Mouse (Mus musculus) forebrain, embryonic 14.5 days (tissue): ENCODE data around the gene Hdac4. TPM values are rescaled to one million over a fixed set of nuclear protein-coding genes. Genes with fewer than 3 reads are reported as not detected.

Source experiments
- ATAC-seq: fragments of 200-750 bp; cut with Nextera tagmentation; 2 replicates; pipeline ENCODE4 v1.8.0; 2017; ENCODE audit warnings: mild to moderate bottlenecking, moderate library complexity
- DNase-seq: peaks from one replicate; pipeline ENCODE4 v3.0.0-alpha.2; 2015; ENCODE audit warnings: low spot score
- H3K27ac ChIP-seq: fragments of 300-500 bp; sonication (generic); 2 replicates; pipeline ENCODE4 v1.5.1; 2014; ENCODE audit warnings: low read depth, mild to moderate bottlenecking, control low read depth, low read length, moderate library complexity
- H3K27me3 ChIP-seq: fragments of 300-500 bp; sonication (generic); replicated peaks from 2 replicates; pipeline ENCODE4 v1.6.1; 2014; ENCODE audit warnings: low read length, control low read depth, mixed read lengths; ENCODE audit not compliant: control insufficient read depth, insufficient read depth
- H3K36me3 ChIP-seq: fragments of 300-500 bp; sonication (generic); 2 replicates; pipeline ENCODE4 v1.6.1; 2014; ENCODE audit warnings: low read length, control low read depth; ENCODE audit not compliant: control insufficient read depth, insufficient read depth
- H3K4me1 ChIP-seq: fragments of 300-500 bp; sonication (generic); 2 replicates; pipeline ENCODE4 v1.6.1; 2014; ENCODE audit warnings: antibody characterized with exemption, low read length, control low read depth; ENCODE audit not compliant: control insufficient read depth, insufficient read depth
- H3K4me2 ChIP-seq: fragments of 300-500 bp; sonication (generic); 2 replicates; pipeline ENCODE4 v1.6.1; 2014; ENCODE audit warnings: mild to moderate bottlenecking, control low read depth, low read length
- H3K4me3 ChIP-seq: fragments of 300-500 bp; sonication (generic); 2 replicates; pipeline ENCODE4 v1.5.1; 2014; ENCODE audit warnings: low read depth, low read length, control low read depth
- H3K9ac ChIP-seq: fragments of 300-500 bp; sonication (generic); 2 replicates; pipeline ENCODE4 v1.6.1; 2014; ENCODE audit warnings: mild to moderate bottlenecking, low read length, control low read depth, moderate library complexity
- H3K9me3 ChIP-seq: fragments of 300-500 bp; sonication (generic); replicated peaks from 2 replicates; pipeline ENCODE4 v1.6.1; 2016; ENCODE audit warnings: low read length, control low read depth, mixed read lengths; ENCODE audit not compliant: control insufficient read depth
- WGBS: fragments of 180-500 bp; shearing (Covaris S2); extraction: QIAGEN DNeasy Blood & Tissue Kit; methylation state at CpG from one replicate; pipeline ENCODE4 v1.1.7; 2014; 5-methylcytosine and 5-hydroxymethylcytosine counted together
- polyA plus RNA-seq: library from polyadenylated mRNA; unstranded; fragments of >200 nt; fragmentation: Nextera tagmentation; extraction: Ambion mirVana; gene quantifications from 2 replicates; pipeline ENCODE4 v1.2.1, GENCODE M21; 2014

The Hdac4 gene
- polyA plus RNA-seq, 1 experiment from 2014 or later: 16.5 TPM

- WGBS: 81% methylated on average over 6 of the region's 6 CpGs
- no peaks in the 10 kb centered on the region for H3K27me3 ChIP-seq
- DNase-seq (no peak), ATAC-seq (no peak)
- no peaks in the 10 kb centered on the region for H3K9me3 ChIP-seq
- H3K4me3 ChIP-seq: no peak overlapping the region
- 0 out of 2 replicates have a peak, but pooled peaks cover 4% of the 10 kb centered on the region for H3K36me3 ChIP-seq
- H3K4me1 ChIP-seq: peaks cover 7% of the 10 kb centered on the region; the same call in 1 of the 2 replicates
- H3K9ac ChIP-seq: no peak overlapping the region
- H3K27ac ChIP-seq: no peak overlapping the region
- H3K4me2 ChIP-seq: no peak overlapping the region
Observed at GRCm38 (mm10) chr1:92144868-92145534, 50.5 kb downstream of the Hdac4 start.

DNA sequence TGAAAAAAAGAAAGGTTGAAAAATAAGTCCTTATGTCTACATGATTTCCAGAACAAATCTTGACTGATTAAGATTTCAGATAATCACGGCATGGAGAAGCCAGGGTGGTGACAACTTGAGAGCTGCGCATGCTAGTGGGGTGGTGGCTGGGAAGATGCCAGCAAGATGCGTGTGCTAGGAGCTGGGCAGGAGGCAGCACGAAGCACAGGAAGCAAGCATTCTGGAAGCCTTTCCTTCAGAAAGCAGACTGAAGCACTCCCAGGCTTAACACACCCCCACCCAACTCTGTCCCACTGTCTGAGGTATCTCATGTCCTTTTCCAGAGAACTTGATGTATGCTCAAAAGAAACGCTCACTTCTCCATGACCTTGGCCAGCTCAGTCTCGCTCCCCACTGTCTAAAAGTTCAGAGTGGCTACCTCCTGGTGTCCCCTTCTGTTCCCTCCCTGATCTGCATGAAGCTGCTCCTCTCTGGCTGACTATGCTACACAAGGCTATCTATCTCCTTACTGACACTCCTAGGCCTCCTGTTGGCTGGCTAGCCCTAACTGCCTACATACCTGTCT is 52.1 kb downstream of the Hdac4 start:
- 68% methylated on average over 6 of the region's 6 CpGs for WGBS
- H3K36me3 ChIP-seq: 0 out of 2 replicates have a peak, but pooled peaks cover 4% of the 10 kb centered on the region
- H3K9me3 ChIP-seq: no peaks in the 10 kb centered on the region
- H3K27me3 ChIP-seq: no peaks in the 10 kb centered on the region
- H3K4me1 ChIP-seq: peaks cover 7% of the 10 kb centered on the region; the same call in 1 of the 2 replicates
- no peak overlapping the region for H3K4me2 ChIP-seq
- H3K4me3 ChIP-seq: no peak overlapping the region
- no peak overlapping the region for H3K27ac ChIP-seq
- H3K9ac ChIP-seq: no peak overlapping the region
- DNase-seq (peak; percentile 54), ATAC-seq (peak; percentile 76)

- WGBS: 47% methylated on average over 4 of the region's 4 CpGs
Observed at GRCm38 (mm10) chr1:92142793-92143192, 52.7 kb downstream of the Hdac4 start.

DNA sequence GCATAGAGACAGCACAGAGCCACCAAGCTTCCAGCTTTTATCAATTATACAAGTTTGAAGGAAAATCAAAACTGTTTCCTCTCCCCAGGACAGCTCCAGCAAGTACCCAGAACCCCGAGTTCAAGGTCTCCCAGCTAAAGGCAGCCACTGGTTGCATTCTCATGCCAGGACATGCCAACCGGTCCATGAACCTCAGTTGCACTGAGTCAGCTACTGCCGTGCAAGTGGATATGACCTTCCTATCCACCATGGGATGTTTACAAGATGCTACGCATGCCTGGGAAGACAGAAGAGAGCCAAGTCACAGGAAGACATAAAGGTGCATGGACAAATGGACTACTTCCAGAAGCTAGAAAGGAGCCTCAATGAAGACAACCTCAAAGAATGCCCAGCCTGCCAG is 56.5 kb downstream of the Hdac4 start:
- Histone ChIP-seq H3K27ac (no peak overlapping the region), H3K36me3 (no peaks in the 10 kb centered on the region), H3K4me3 (no peak overlapping the region), H3K9me3 (no peaks in the 10 kb centered on the region), H3K4me2 (no peak overlapping the region), H3K9ac (no peak overlapping the region), H3K4me1 (peaks cover 12% of the 10 kb centered on the region; the same call in 1 of the 2 replicates), H3K27me3 (no peaks in the 10 kb centered on the region)
- no peak for ATAC-seq
- WGBS: 97% methylated on average over 4 of the region's 4 CpGs
- no peak for DNase-seq

More at GRCm38 (mm10) chr1:92142793-92143192, 52.7 kb downstream of the Hdac4 start:
- DNase-seq: peak; percentile 24
- H3K27ac ChIP-seq: no peak overlapping the region
- H3K9ac ChIP-seq: no peak overlapping the region
- H3K27me3 ChIP-seq: no peaks in the 10 kb centered on the region
- H3K36me3 ChIP-seq: 0 out of 2 replicates have a peak, but pooled peaks cover 4% of the 10 kb centered on the region
- H3K4me2 ChIP-seq: no peak overlapping the region
- H3K4me3 ChIP-seq: no peak overlapping the region
- no peaks in the 10 kb centered on the region for H3K9me3 ChIP-seq
- peaks cover 7% of the 10 kb centered on the region; the same call in 1 of the 2 replicates for H3K4me1 ChIP-seq
- peak; percentile 29; the same call in 1 of the 2 replicates for ATAC-seq

DNA sequence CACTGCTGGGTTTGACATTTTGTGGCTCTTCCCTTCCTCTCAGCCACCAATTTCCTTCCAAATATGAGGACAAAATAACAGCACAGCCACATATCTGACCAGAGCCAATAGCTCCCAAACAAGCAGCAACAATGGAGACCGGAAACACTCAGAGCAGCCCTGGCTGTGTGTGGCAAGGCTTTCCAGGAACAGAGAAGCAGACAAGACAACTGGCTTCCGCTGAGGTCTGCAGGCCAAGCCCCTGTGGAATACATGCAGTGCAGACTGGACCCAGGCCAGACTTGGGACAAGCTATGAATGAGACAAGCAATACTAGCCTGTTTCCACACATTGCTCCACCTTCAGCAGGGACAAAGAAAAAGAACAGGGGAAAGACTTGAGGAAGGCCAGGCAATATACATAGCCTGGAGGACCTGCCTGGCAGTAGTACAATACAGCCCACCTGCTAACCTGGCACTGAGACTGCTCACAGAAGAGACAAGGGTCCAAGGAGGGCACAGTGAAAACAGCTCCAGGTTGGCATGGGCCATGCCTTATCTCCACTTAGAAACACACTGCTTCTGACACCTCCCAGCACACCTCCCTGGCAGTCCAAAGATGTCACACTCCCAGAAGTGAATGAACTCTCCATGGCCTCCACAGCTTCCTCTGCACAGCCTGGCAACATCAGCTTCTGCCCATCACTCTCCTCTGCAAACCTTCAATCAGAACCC is 58.2 kb downstream of the Hdac4 start:
- ATAC-seq: no peak
- Histone ChIP-seq H3K27me3 (no peaks in the 10 kb centered on the region), H3K9ac (no peak overlapping the region), H3K4me1 (peaks cover 7% of the 10 kb centered on the region), H3K4me2 (no peak overlapping the region), H3K36me3 (no peaks in the 10 kb centered on the region), H3K4me3 (no peak overlapping the region), H3K27ac (no peak overlapping the region), H3K9me3 (no peaks in the 10 kb centered on the region)
- WGBS: 93% methylated on average over 2 of the region's 2 CpGs
- peak; percentile 16 for DNase-seq

DNA sequence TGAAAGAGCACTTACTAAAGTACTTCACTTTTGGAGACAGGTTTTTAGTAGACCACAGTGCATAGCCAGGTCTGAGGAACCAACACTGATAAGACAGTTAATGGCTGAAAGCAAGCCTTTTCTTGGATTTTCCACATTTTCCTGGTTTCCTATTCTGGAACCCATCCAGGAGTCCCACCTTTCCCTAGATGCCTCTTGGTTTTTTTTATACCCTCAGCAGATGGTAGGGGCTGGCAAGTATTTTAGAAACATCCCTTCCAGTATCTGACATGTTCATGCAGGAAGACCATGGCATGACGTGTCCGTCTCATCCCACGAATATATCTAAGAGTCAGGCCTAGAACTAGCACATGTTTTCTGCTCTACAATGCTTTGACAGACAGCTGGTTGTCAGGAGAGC is 59.1 kb downstream of the Hdac4 start:
- WGBS: 85% methylated on average over 3 of the region's 3 CpGs
- H3K36me3 ChIP-seq: no peaks in the 10 kb centered on the region
- ATAC-seq (no peak), DNase-seq (no peak)
- no peak overlapping the region for H3K4me3 ChIP-seq
- no peak overlapping the region for H3K4me2 ChIP-seq
- H3K27me3 ChIP-seq: no peaks in the 10 kb centered on the region
- H3K9ac ChIP-seq: no peak overlapping the region
- H3K9me3 ChIP-seq: no peaks in the 10 kb centered on the region
- H3K4me1 ChIP-seq: peaks cover 12% of the 10 kb centered on the region
- H3K27ac ChIP-seq: no peak overlapping the region

- ATAC-seq: no peak
- peaks cover 12% of the 10 kb centered on the region for H3K4me1 ChIP-seq
- H3K9me3 ChIP-seq: no peaks in the 10 kb centered on the region
- H3K4me2 ChIP-seq: no peak overlapping the region
- no peak overlapping the region for H3K27ac ChIP-seq
- no peaks in the 10 kb centered on the region for H3K27me3 ChIP-seq
- no peaks in the 10 kb centered on the region for H3K36me3 ChIP-seq
- 65% methylated on average over 2 of the region's 2 CpGs for WGBS
- no peak overlapping the region for H3K4me3 ChIP-seq
- no peak for DNase-seq
- H3K9ac ChIP-seq: no peak overlapping the region
Observed at GRCm38 (mm10) chr1:92132181-92132580, 63.3 kb downstream of the Hdac4 start.

DNA sequence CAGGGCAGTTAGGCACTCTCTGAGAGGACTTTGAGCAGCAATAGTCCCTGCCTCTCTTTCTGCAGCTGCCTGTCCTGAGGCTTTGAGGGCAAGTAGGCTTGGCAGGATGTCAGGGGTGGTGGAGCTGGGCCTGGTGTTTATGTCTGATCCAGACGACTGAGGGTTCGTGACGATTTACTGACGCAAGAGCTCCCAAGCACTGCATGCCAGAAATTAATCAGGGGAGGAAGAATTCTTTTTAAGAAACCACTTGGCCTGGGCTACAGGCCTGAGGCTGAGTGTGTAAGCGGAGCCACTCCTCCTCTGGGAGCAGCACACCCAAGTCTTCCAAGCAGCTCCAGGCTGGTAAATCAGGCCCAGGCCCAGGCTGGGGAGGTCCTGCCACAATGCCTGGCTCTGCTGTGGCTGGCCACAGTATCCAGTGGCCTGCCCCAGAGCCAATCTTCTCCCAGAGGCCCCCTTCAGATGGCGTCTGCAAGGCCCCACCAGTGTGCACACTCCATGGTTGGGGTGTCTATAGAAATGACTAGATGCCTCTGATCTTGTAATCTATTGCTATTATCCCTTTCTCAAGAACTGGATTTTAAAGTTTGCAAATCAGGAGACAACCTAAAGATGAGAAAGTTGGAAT is 64.9 kb downstream of the Hdac4 start:
- Histone ChIP-seq H3K9ac (no peak overlapping the region), H3K27me3 (no peaks in the 10 kb centered on the region), H3K36me3 (no peaks in the 10 kb centered on the region), H3K4me3 (no peak overlapping the region), H3K27ac (no peak overlapping the region), H3K4me2 (no peak overlapping the region), H3K4me1 (peaks cover 10% of the 10 kb centered on the region), H3K9me3 (no peaks in the 10 kb centered on the region)
- ATAC-seq (peak; percentile 55; the same call in 1 of the 2 replicates), DNase-seq (peak; percentile 73)
- 37% methylated on average over 6 of the region's 6 CpGs for WGBS
